Comparison of ENCODE assay signal across 16 mouse cellular contexts in genomic region chr5:43526874-43527584, GRCm38 (mm10). TPM values are rescaled to one million over a fixed set of nuclear protein-coding genes. Genes with fewer than 3 reads are reported as not detected.
DNase-seq lines count a peak whose midpoint lies in the region; ATAC-seq and TF ChIP-seq lines count a peak whose summit lies in the region.
"Had no signal": no experiment of that assay in that cellular context is flagged by ENCODE, and none has a peak within 500 bp of the region (broad histone marks: within the 10 kb centered on the region; RNA-seq: fewer than 3 reads in every experiment).

No protein-coding gene starts in this region.

- no peak overlapping the region for H3K9ac ChIP-seq in lung, embryonic 14.5 days
- H3K9ac ChIP-seq in stomach, postnatal 0 days (ENCODE audit: low read length), result no peak overlapping the region
- H3K9ac ChIP-seq: forebrain, embryonic 12.5 days had no signal

- no peaks in the 10 kb centered on the region for H3K9me3 ChIP-seq in lung, embryonic 14.5 days (ENCODE audit: low read depth, low read length)
- no peaks in the 10 kb centered on the region for H3K9me3 ChIP-seq in stomach, postnatal 0 days (ENCODE audit: control insufficient read depth, low read length)
- H3K9me3 ChIP-seq: forebrain, embryonic 12.5 days; G1E had no signal

- H3K36me3 ChIP-seq in lung, embryonic 14.5 days (ENCODE audit: insufficient read depth), result no peaks in the 10 kb centered on the region
- H3K36me3 ChIP-seq in stomach, postnatal 0 days (ENCODE audit: control insufficient read depth, insufficient read depth, low read length), result no peaks in the 10 kb centered on the region
- H3K36me3 ChIP-seq: forebrain, embryonic 12.5 days; G1E had no signal

- no peak for TF ChIP-seq POLR2A in lung, adult 2 months (IDR thresholded peaks at IDR 0.05; ENCODE audit: borderline replicate concordance, extremely low read depth, low read depth, low read length)

- no peak overlapping the region for H3K4me3 ChIP-seq in lung, embryonic 14.5 days (ENCODE audit: low read depth, low read length)
- H3K4me3 ChIP-seq in lung, adult 2 months (replicated peaks; ENCODE audit: extremely low read depth, low read depth, low read length), result no peak overlapping the region
- no peak overlapping the region for H3K4me3 ChIP-seq in stomach, postnatal 0 days (ENCODE audit: low read depth, low read length)
- H3K4me3 ChIP-seq in layer of hippocampus, adult 2 months, result no peak overlapping the region
- H3K4me3 ChIP-seq: forebrain, embryonic 12.5 days; left cerebral cortex, adult 2 months; megakaryocyte, embryonic 14.5 days had no signal

- 0 out of 2 replicates have a peak, but pooled peaks cover 8% of the 10 kb centered on the region for H3K4me1 ChIP-seq in lung, embryonic 14.5 days (ENCODE audit: insufficient read depth)
- no peaks in the 10 kb centered on the region; the same call in 1 of the 2 replicates for H3K4me1 ChIP-seq in lung, adult 2 months (ENCODE audit: control insufficient read depth, insufficient read depth, low read length)
- no peaks in the 10 kb centered on the region for H3K4me1 ChIP-seq in stomach, postnatal 0 days (replicated peaks; ENCODE audit: control insufficient read depth, insufficient read depth)
- H3K4me1 ChIP-seq: forebrain, embryonic 12.5 days; megakaryocyte, embryonic 14.5 days had no signal

- peak overlapping the region; percentile 16; the same call in 1 of the 2 replicates for H3K4me2 ChIP-seq in lung, embryonic 14.5 days
- H3K4me2 ChIP-seq in stomach, postnatal 0 days (replicated peaks; ENCODE audit: low read depth), result no peak overlapping the region
- H3K4me2 ChIP-seq: forebrain, embryonic 12.5 days; liver, embryonic 11.5 days had no signal

- 29% methylated on average over 6 of the region's 6 CpGs for WGBS in lung, embryonic 14.5 days
- WGBS in lung, adult 2 months, result 38% methylated on average over 6 of the region's 6 CpGs
- 29% methylated on average over 6 of the region's 6 CpGs for WGBS in stomach, postnatal 0 days

- TF ChIP-seq EP300 in stomach, postnatal 0 days (optimal IDR thresholded peaks at IDR 0.05), result no peak

- H3K27me3 ChIP-seq in lung, embryonic 14.5 days (ENCODE audit: insufficient read depth, low read length), result no peaks in the 10 kb centered on the region
- no peaks in the 10 kb centered on the region for H3K27me3 ChIP-seq in stomach, postnatal 0 days (ENCODE audit: control insufficient read depth, insufficient read depth, low read length)
- H3K27me3 ChIP-seq: forebrain, embryonic 12.5 days; megakaryocyte, embryonic 14.5 days had no signal

- peak; percentile 27 to 40 for DNase-seq in cerebellum, postnatal 10 days
- no peak for DNase-seq in cerebellum, postnatal 4 days (ENCODE audit: low spot score in 2 of 2)
- peak; percentile 85 for DNase-seq in lung, embryonic 14.5 days
- DNase-seq in lung, adult 2 months, result no peak
- DNase-seq in kidney, postnatal 25 days, result peak; percentile 46 to 66
- DNase-seq in stomach, postnatal 0 days (ENCODE audit: low spot score), result no peak
- no peak for DNase-seq in layer of hippocampus, adult 2 months (ENCODE audit: low spot score in 2 of 2)
- DNase-seq in urinary bladder, postnatal 25 days (ENCODE audit: low spot score), result no peak
- DNase-seq: cerebellum, adult 11-12 months; heart, postnatal 36 days; right cerebral cortex, postnatal 4 days had no signal

- peak overlapping the region; percentile 75 for H3K27ac ChIP-seq in lung, embryonic 14.5 days (ENCODE audit: low read depth)
- H3K27ac ChIP-seq in stomach, postnatal 0 days (replicated peaks), result peak overlapping the region; percentile 41; the same call in 1 of the 2 replicates
- H3K27ac ChIP-seq in layer of hippocampus, adult 2 months, result no peak overlapping the region
- H3K27ac ChIP-seq: forebrain, embryonic 12.5 days; left cerebral cortex, adult 2 months had no signal

- ATAC-seq in lung, embryonic 14.5 days (ENCODE audit: insufficient read depth), result peak; percentile 67
- ATAC-seq in stomach, postnatal 0 days (ENCODE audit: low FRiP score, low TSS enrichment), result no peak

- no peak for TF ChIP-seq CTCF in lung, embryonic 14.5 days (IDR thresholded peaks at IDR 0.05; ENCODE audit: low read depth)
- TF ChIP-seq CTCF in lung, adult 2 months (IDR thresholded peaks at IDR 0.05; ENCODE audit: insufficient read depth, low read length), result no peak
- TF ChIP-seq CTCF in stomach, postnatal 0 days (IDR thresholded peaks at IDR 0.05; ENCODE audit: low read depth), result no peak
- no peak for TF ChIP-seq CTCF in layer of hippocampus, adult 2 months (conservative IDR thresholded peaks at IDR 0.05)

RNA-seq across cellular contexts. Expression of gene C1qtnf7, which starts 11.7 kb away (rescaled TPM):
- polyA plus RNA-seq in lung, embryonic 14.5 days (2014; fragmentation: Nextera tagmentation; extraction: Ambion mirVana), result 53.8 and 54.2 TPM in 2 replicates
- polyA plus RNA-seq in lung, adult 2 months (2012; rRNA removed), result 14.1 and 25.3 TPM in 2 replicates
- 15.4 and 20.4 TPM in 2 replicates for polyA plus RNA-seq in stomach, postnatal 0 days (2015; fragmentation: Nextera tagmentation; extraction: Ambion mirVana)
- 1 to 10 TPM; 1.1 to 1.2 TPM for total RNA-seq in layer of hippocampus, adult 2 months (2021)
- polyA plus RNA-seq: G1E had no signal

Comparison
In these comparisons a context has a peak if more than half of its experiments do, and no peak if none do; other contexts are left out.
1. DNase-seq: peak in cerebellum, postnatal 10 days (2 of 2), lung, embryonic 14.5 days (single experiment) and kidney, postnatal 25 days (2 of 2); none in cerebellum, postnatal 4 days (0 of 2), lung, adult 2 months (single experiment), stomach, postnatal 0 days (single experiment), layer of hippocampus, adult 2 months (0 of 2) and urinary bladder, postnatal 25 days (single experiment).